Mouse (Mus musculus): ENCODE data around the gene Syne1. TPM values are rescaled to one million over a fixed set of nuclear protein-coding genes. Genes with fewer than 3 reads are reported as not detected.
A peak's percentile ranks its signal among the peaks of the same experiment; 100 is the strongest.

Syne1 gene
- total RNA-seq, 2 experiments from 2014 or later: 57.9 to 58.8 TPM

DNA sequence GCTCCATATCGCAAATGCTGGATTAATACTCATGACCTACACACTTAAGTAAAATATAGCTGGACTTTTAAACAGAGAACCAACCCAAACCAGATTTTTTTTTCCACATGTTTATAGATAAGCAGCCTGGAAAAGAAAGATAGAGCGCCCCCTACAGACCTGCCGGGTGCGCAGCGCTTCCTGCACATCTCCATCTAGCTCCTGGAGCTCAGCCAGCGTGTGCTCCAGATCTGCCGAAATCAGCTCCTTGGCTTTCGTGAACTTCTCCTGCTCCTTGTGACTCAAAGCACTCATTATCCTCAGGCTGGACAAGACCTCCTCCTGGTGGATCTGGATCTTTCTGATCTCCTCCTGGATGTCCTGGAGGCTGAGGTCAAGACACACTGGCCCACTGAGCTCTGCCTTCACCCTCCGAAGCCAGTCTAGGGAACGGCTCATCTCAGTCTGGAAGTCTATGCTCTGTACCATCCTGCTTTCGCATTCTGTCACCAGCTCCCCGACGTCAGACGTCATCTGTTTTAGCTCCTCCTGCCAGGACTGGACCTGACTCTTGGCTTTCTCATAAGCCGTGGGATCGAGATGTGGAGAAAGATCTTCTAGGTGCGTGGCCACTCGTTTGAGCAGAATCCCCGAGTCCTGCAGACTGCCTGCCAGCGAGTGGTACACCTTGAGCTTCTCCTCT, 323.7 kb downstream of the Syne1 start:
- intact Hi-C loops (cut with DNase I): no loop called here
- DNase-seq: peak; percentile 19

DNA sequence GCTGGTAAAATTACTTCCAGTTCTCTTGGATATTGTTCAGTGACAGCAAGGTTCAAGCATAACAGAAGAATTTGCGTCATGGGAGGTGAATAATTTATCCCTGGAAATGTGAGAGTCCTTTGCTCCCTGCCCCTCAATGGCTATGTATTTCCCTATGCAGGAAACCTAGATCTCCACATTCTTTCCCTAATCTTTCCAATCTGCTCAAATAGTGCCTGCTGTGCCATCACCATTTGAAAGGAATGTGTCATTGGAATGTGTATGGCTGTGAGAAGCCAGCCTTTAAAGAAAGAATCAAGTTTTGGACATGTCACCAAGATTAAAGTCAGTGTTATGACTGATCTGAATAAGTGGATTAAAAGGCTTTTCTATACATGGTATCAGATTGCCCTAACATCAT, 335.3 kb downstream of the Syne1 start:
- no peak for DNase-seq
- intact Hi-C loops (cut with DNase I): no loop called here

DNA sequence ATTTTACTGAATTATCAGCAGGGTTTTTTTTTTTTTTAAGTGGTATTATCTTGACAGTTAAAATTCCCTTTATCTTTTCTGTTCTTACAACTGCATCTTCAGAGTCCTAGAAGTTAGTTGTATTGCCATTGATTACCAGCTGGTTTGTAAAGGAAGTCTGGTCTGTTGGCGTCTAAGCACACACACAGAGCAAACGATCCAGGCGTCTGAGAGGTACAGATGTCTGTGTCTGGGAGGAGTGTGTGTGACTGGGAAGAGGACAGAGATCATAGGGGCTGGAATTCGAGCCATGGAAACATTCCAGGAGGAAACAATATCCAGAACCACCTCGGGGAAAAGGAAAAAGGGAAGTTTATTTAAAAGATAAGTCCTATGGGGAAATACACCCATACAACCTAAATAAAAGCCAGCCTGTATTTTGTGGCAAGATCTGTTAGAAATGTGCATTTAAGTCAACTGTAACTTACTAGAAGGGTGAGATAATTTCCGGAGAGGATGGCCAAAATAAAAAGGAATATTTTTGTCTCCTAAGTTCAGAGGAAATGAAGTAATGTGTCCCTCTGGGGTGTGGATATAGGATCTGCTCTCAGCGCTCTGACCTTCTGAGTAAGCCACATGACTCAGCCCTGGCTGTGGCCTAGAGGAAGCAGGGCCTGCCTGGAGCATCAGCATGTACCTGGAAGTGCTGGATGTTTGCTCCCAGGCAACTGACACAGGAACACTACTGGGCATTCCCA, 343.2 kb downstream of the Syne1 start:
- no peak for DNase-seq

DNA sequence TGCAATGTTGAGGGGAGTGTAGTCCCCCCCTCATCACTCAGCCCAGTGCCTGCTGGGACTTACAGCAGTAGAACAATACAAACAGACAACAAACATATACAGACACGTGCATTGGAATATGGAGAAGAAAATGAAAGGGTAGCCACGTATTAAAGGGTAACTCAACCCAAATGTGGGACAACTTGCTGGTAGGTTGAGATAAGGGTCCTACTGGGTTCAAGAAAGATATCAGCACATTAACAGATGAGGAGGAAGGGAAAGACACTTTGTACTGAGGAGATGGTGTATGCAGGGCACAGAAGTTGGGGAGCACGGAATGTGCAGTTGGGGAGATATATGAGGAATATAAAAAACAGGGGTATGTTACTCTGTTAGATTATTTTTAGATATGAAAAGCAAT, 345.3 kb downstream of the Syne1 start:
- intact Hi-C loops (cut with DNase I): no loop called here
- DNase-seq: no peak

More for the DNA sequence above, 343.2 kb downstream of the Syne1 start:
- intact Hi-C loops (cut with DNase I): no loop called here

DNA sequence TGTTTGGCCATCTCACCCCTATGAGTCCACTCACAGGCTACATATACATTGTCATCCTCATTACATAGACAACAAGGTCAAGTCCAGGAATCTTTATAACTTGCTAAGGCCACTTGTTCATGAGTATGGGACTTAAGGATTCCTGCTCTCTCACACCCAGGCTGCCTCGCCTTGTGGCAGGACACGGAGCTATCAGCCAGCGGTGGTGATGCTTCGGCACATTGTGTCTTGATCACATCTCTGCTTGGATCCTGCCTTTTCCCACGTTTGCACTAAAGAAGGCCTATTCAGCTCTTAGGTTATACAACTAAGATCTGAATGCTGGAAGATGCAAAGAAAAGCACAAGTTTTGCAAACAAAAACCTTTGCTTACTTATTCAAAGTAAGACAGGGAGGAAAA, 345.7 kb downstream of the Syne1 start:
- intact Hi-C loops (cut with DNase I): no loop called here
- no peak for DNase-seq

DNA sequence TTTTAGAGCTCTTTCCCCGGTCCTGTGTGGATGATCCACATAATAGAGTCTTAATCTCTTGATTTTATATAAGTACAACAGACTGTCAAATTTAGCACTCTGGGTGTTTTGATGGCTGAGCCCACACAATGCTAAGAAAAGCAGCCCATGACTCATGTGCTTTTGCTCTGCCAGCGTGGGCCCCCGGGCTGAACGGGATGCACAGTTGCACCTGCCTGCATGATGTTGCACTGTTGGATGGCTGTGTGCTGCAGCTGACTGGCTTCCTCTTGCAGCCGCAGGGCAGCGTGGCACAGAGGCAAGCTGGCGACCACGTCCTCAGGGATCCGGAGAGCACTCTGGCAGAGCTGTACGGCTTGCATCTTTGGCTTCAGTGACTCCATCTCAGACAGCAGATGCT, 347.4 kb downstream of the Syne1 start:
- peak; percentile 80 for DNase-seq
- intact Hi-C loops (cut with DNase I): no loop called here

DNA sequence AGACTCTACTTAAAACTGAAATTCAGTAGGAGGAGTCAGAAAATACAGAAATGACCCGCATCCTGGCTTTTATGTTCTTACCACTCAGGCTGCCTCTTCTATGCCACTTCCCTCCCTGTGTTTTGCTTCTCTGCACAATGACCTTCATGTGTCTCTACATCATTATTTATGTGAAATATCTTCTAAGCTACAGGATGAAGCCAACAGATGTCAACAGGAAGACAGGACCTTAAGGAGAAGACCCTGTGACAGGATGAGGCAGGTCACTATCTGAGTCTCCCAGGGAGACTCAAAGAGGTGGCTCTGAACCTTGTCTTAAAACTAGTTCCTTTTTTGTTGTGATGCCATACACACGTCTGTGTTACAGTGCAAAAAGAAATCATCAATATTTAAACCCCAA, 353.9 kb downstream of the Syne1 start:
- intact Hi-C loops (cut with DNase I): no loop called here
- DNase-seq: no peak

DNA sequence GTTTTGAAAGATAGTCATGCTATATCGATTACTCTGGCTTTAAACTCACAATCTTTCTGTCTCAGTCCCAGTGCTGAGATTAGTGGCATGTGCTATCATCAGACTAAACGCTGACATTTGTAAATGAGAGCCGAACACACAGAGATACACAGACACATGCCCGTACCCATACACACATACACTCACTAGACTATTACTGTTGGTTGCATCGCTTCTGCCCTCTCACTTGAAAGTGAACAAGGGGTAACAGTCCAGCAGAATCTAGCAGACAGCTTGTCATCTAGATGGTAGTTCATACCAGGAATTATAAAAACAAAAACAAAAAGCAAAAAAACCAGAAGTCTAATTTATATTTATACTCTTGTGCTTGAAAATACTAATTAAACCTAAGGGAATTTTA, 355.0 kb downstream of the Syne1 start:
- intact Hi-C loops (cut with DNase I): no loop called here
- no peak for DNase-seq

DNA sequence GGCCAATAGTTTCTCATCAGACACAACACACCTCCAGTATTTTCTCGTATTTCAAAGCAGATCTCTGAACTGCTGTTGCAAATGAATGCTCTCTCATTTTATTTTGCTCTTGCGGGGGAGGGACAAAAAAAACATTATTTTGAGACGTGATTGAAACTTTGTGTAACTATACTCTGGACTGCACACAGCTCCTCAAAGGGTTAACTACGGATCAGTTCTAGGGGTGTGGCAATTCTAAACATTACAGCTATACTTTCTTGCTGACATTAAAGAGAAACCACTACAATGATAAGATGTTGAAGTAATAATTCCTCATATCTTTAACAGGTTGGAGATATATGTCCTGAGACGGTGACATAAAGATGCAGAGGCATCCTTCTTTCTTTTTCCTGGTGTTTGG, 356.0 kb downstream of the Syne1 start:
- no peak for DNase-seq
- intact Hi-C loops (cut with DNase I): no loop called here

DNA sequence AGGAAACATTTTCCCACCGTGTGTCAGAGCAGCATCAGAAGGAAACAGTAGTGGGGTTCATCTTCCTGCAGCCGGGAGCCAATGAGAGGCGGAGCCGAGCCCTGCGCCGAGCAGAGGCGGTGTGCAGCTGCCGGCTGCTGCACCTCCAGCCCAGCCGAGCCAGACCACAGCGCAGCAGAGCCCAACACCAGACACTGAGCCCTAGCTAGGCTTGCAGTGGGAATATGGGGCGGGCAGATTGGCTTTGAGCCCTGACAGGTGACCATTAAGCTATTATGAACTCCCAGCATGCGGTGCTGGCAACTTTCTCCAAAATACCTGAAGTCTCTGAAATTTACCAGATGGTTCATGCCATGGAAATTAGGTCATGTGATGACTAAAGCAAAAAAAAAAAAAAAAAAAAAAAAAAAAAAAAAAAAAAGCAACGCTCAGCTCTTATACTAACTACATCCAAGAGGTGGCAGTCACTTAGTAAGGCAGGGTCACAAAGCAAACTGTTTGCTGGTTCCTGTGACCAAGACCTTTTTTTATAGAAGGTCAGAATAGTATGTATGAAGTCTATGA, 356.5 kb downstream of the Syne1 start:
- intact Hi-C loops (cut with DNase I): no loop called here
- peak; percentile 63 for DNase-seq

DNA sequence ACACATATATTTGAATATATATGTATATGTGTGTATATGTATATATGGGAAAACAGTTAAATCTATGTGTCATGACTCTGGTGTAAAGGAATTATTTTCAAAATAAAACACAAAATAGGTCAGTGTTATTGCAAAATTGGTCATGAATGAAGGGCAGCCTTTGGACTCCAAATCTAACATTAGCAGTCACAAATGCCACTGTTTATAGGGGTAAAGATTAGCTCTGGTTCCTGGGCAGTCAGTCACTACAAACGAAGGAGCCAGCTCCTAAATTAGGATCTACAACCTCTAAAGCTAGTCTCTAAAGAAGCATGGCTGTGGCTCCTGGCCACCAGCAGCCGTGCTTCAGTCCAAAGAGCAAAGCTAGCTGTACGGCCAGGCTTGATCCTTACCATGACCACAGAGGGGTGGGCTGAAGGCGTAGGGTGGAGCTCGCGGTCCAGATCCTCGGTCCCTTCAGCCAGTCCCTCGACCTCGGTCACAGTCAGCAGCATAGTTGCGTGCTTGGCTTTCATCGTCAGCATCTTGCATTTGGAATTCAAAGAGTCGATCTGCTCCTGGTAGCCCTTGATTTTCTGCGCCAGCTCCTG, 357.1 kb downstream of the Syne1 start:
- intact Hi-C loops (cut with DNase I): no loop called here
- peak; percentile 29 for DNase-seq

DNA sequence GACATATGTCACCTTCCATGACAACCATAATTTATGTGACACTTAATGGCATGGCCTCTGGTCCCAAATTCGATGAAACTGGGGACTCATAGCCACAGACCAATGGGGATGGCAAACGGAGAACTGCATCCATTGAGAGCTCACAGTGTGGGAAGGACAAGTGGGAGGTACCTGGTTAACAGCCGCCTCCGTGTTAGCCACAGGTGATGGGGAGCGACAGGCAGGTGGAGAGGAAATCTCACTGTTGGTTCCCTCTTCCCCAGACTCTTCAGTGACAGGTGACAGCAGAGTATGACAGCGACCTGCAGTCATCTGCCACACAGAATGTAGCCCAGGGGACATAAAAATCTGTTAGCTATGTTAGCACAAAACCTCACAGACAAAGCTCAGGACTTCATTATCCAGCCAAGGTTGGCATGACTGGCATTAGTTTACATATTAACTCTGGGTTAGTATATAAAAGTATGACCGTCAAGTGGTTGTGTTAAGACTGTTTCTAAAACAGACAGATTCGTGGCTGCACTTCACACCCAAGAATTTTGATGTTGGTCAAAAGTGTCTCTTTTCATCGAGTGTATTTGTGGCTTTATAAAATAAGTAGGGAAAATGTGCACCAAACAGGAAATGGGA, 358.3 kb downstream of the Syne1 start:
- intact Hi-C loops (cut with DNase I): no loop called here
- DNase-seq: no peak

DNA sequence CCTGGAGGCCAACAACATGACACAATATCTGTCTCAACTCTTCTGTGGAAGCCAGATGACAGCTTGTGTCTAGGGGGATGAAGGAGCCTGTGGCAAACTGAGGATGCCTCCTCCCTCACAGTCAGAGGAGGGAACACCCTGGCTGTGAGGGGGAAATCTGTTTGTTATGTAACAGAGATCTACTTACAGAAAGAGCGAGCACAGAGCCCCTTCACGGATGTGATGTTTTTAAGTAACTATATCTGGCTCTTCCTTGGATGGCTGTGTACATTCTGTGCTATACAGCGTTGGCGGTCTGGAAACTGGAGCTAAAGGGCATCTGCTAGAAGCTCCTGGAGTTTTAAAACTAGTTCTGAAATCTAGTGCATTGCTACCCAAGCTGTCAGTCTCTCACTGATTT, 360.5 kb downstream of the Syne1 start:
- intact Hi-C loops (cut with DNase I): no loop called here
- no peak for DNase-seq

DNA sequence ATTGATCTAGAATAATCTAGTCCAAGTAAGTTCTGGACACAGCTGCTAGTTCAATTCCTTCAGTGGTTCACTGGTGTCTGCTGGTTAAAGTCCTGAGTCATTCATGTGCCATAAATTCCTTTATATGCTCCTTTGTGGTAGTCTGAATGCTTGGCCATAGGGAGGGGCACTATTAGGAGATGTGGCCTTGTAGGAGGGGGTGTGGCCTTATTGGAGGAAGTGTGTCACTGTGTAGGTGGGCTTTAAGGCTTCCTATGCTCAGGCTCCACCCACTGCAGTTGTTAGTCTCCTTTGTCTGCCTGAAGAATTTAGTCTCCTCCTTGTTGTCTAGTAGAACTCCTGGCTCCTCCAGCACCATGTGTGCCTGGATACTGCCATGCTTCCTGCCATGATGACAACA, 362.4 kb downstream of the Syne1 start:
- DNase-seq: no peak
- intact Hi-C loops (cut with DNase I): no loop called here

DNA sequence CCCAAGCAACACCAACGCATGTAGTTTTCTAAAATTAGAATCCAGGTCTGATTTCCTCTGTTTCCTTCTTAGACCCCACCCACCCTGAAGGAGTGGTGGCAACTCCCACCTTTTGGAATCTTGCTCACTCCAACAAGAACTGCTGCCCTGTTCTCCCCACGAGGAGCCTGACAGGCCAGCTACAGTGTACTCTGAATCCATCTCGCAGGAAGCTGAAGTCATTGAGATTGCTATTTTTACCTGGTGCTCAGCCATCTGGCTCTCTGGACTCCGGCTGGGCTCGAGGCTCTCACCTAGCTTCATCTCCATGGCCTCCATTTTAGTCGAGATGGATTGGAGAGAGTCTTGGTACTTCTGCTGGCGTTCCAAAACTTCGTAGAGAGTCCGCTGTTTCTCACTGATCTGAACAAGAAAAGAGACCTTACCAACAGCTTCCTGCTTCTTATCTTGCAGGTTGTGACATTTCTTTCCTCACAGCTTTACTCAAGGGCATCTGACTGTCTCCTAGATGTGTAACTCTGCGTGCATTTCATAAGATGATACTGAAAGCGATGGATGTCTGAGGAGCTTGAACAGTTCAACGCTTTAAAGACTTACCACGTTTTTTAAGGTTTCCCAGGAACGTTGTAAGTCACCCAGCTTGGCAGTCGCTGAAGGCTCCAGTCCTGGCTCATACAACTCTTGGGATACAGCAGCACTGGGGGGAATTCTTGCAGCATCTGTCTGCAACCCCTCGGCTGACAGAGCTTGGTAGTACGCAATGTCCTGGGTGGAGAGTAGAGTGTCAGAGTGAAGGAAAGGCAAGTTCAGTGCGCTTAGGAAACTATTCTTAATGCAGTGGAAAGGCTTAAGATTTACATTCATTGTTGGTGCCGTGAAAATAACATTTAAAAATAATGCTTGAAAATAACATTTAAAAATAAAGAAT, 365.9 kb downstream of the Syne1 start:
- no peak for DNase-seq
- intact Hi-C loops (cut with DNase I): no loop called here

DNA sequence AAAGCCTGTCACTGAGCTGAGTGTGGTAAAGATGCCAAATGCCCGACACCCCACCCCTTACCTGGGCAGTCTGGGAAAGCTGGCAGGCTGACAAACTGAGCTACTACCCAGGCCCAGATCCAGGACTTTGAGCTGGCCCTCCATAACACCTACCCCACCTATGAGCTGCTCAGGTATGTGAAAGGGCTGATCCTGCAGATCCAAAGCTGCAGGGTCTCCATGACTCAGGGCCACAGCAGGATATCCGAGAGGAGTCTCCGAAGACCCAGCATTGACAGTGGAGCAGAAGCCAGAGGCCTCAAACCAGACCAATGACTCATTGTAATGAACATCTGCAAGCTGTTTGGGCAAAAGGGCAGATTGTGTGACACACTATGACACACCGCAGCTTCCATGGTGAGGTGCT, 369.5 kb downstream of the Syne1 start:
- intact Hi-C loops (cut with DNase I): no loop called here
- no peak for DNase-seq

DNA sequence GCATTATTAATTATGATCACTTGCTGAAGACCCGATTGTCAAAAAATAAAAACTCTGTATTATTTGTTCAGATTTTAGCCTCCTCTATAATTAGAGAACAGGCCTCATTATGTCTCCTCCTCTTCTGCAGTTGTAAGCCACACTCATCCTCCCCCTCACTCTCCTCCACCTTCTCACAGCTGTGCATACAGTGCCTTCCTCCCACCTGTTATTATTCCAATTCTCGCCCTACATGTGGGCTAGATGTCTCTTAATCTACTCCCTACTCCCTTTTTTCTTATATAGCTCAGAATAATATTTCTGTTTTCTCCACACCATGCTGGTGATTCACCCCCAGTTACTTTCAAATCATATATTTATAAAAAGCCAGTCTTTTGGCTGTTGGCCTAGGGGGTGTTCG, 371.4 kb downstream of the Syne1 start:
- intact Hi-C loops (cut with DNase I): no loop called here
- no peak for DNase-seq

DNA sequence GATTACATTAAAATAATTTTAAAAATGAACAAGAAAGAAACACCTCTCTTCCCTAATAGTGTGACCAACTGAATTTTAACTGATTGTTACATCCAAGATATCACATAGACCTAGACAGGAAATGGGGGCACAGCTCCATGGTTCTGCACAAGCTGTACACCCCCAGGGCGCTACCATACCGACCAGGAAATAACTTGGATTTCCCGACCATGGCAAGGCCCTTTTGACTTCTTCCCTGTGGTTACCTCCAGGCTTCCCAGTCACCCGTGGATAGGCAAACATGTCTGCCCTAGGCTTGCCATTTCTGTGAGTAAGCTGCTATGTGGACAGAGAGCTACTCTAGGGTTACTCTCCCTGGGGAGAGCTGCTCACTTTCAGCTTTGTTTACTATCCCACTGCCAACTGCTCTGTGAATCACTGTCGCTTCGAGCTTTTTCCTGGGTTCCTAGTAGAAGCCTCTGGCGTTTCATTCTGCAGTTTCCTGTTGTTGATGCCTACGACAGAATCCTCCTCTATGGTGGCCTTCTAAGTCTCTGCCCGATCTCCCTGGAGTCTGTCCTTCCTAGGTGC, 373.8 kb downstream of the Syne1 start:
- intact Hi-C loops (cut with DNase I): no loop called here
- no peak for DNase-seq

DNA sequence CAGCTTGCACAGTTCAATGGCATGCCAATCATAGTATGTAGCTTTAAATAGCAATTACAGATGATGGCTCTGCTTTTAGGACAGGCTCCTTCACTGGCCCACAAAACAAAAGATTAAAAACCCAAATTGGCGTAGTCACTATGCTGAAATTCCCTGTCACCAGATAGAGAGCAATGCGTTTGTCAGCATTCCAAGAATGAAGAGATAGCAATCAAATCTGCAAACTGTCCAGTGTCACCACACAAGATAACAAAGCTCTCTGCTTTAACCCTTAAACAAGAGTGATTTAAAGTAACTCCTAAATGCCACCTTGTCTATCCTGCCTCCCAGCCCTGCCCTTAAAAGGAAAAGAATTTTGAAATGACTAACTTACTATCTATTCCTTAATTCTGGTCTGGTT, 374.9 kb downstream of the Syne1 start:
- no peak for DNase-seq
- intact Hi-C loops (cut with DNase I): no loop called here

DNA sequence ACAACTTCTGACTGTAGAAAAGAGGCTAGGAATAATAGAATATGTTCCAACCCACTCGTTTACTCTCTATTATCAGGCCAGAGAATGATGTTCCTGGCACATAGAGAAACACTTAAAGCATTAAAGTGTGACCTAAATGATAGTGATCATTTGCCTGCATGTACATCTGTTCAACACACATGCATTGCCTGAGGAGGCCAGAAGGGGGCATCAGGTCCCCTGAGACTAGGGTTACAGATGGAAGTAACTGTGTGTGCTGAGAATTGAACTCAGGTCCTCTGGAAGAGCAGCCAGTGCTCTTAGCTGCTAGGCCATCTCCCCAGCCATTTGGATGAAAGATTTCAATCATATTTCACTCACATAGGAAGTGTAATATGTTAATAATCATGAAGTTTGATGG, 380.9 kb downstream of the Syne1 start:
- intact Hi-C loops (cut with DNase I): no loop called here
- no peak for DNase-seq

All from left cerebral cortex, postnatal 4 days (tissue).